Mouse (Mus musculus) gastrocnemius, postnatal 4 days (tissue): ENCODE results near the gene 4931429L15Rik. TPM values are rescaled to one million over a fixed set of nuclear protein-coding genes. Genes with fewer than 3 reads are reported as not detected.
A peak's percentile ranks its signal among the peaks of the same experiment; 100 is the strongest.

Source experiments
- DNase-seq, 2 experiments: peaks; one replicate each; pipeline ENCODE4 v3.0.0; 2021 to 2022; ENCODE audit warnings: low spot score in 2 of 2, mixed read lengths in 2 of 2
- total RNA-seq, 2 experiments: library from RNA; stranded (reverse); gene quantifications; 2 replicates each; pipeline ENCODE4 v1.2.3; 2021

The 4931429L15Rik gene
- total RNA-seq, 2 experiments from 2014 or later = not detected

DNA sequence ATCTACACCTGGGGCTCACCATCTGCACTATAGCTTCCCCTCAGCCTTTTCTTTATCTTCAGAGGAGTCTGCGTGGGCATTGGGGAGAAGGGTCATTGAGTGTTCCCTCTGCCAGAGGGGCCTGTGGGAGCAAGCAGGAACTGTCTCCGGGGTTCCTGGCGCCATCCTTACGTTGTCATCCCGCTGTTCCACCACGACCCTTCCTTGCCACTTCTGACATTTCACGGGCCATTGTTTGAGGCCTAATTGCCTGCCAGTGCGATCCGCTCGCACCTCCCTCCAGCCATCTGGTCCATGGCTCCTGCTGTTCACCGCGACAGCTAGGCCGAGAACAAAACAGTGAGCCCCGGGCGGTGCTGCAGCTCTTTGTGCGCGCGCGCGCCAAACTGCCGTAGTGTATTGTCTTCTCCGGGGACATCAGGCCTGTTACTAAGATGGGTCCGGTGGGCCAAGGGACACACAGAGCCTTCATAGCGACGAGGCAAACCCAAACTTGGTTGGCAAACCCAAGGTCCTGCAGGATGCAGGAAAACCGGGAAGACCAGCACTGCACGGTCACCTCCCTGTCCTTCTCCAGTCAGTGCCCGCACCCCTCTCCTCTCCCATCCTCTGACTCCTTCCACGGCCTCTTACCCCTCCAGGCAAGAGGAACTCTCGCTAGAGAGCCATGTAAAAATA, 8.9 kb upstream of the 4931429L15Rik start:
- DNase-seq = peak; percentile 16 to 37

GRCm38 (mm10) chr9:46327706-46328571, 8.2 kb upstream of the 4931429L15Rik start:
- peak in 1 of 2 experiments; percentile 11 for DNase-seq

DNA sequence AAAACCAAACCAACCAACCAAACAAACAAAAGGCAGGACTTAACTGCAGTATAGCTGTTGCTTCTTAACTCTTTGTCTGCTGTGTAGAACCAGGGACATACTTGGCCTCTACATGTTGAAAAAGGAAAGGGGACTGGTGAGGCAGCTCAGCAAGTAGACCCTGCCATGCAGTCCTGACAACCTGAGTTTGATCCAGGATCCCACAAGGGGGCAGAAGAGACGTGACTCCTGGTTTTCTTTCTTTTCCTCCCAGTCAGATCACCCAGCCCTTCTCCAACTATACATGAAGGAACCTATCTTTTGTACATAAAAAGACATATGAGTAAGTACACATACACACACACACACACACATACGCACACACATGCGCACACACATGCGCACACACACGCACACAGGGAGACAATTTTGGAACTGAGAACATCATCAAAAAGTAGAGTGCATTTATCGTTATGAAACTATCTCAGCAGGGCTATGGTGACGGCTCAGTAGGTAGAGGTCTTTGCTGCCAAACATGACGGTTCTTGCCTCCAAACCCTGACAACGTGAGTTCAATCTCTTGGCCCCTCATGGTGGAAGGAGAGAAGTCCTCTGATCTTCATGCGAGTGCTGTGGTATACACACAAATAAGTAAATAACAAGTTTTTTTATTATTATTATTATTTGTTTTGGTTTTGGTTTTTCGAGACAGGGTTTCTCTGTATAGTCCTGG, 7.1 kb upstream of the 4931429L15Rik start:
- DNase-seq = no peak

GRCm38 (mm10) chr9:46320461-46320860, 675 bp upstream of the 4931429L15Rik start:
- peak in 1 of 2 experiments; percentile 11 for DNase-seq

- no peak for DNase-seq
These were observed 1.8 kb downstream of the 4931429L15Rik start for GRCm38 (mm10) chr9:46317957-46318356.

- DNase-seq = no peak
These were observed 2.9 kb downstream of the 4931429L15Rik start for GRCm38 (mm10) chr9:46316909-46317308.

GRCm38 (mm10) chr9:46316388-46316787, 3.4 kb downstream of the 4931429L15Rik start:
- no peak for DNase-seq

- DNase-seq = no peak
These were observed 3.9 kb downstream of the 4931429L15Rik start for GRCm38 (mm10) chr9:46315807-46316365.

- no peak for DNase-seq
These were observed 4.9 kb downstream of the 4931429L15Rik start for GRCm38 (mm10) chr9:46314921-46315320.

- DNase-seq = peak in 1 of 2 experiments; percentile 59
These were observed 5.3 kb downstream of the 4931429L15Rik start for GRCm38 (mm10) chr9:46314507-46314906.

DNA sequence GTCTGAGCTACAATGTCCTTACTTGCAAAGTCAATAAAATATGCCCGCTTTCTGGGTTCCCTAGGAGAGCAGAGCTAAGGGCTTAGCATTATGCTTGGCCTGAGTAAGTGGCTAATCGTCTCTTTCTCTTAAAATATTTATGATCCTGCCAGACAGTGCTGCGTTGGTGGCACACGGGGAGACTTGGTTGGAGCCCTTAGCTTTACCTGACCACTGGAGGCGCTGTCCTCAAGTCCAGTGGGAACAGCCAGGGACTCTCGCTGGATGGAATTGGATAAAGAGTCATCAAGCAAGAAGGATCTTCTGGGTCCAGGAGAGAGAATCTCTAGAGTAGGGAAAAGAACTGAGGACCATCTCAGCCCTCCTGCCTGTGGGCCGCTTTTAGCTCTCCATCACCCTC, 10.7 kb downstream of the 4931429L15Rik start:
- no peak for DNase-seq

DNA sequence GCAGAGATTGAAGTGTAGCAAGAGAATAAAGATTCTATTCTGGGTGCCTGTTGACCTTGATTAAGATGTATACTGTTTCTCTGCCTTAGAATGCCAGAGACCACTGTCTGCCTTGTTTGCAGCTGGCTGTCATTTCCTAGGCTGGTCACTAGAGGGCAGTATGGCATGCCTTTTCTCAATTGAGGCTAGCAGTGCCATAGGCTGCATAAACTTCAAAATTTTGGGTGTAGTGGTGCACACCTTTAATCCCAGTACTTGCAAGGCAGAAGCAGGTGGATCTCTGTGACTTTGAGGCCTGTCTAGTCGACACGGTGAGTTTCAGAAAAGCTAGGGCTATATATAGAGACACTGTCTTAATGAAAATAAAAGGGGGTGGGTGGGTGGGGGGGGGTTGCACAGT, 17.6 kb downstream of the 4931429L15Rik start:
- DNase-seq = peak in 1 of 2 experiments; percentile 37

DNA sequence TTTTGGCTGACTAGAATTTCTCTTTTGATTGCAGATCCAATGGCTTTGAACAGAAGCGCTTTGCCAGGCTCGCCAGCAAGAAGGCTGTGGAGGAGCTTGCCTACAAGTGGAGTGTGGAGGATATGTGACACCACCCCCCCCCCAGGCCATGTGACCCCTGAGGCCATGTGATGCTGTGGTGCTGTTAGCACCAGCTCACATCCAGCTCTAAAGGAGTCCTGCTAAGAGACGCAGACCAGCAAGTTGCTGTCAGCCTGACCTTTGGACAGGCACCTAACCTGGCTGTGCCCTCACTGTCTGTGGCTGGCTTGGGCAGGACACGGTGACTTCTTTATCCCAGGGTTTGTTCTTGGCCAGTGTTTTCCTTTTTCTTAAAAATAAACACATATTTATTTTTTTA, 21.4 kb downstream of the 4931429L15Rik start:
- DNase-seq = no peak

DNA sequence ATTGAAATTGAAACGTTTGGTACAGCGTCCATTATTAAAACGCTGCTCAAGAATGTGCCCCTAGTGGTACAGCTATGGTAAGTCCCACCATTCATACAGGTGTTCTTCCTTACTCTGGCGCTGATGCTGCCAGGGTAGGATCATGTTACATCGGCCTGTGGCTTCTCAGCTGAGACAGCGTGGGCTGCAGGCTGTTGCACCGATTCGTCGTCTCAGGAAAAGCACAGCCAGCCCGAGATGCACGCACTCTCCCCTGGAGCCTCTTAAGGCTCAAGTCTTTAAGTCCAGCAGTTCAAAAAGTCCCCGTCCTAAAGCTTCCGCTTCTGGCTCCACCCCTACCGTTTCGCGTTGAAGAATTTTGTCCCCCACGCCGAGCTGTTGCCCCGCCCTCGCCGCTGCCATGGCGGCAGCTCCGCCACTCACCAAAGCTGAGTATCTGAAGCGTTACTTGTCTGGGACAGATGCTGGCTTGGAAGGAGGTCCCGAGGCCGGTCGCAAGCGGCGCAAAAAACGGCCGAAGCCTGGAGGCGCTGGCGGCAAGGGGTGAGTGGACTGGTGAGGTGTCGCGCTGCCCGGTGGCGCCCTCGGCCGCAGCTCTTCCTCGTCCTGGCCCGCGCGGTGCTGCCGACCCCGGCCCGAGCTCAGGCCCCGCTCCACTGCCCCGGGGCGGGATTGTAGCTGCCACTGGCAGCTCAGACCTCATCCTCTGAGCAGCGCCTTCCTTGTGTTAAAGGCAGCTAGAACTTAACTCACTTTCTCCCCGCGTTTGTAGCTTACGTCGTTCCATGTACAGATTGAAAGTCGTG, 37.0 kb downstream of the 4931429L15Rik start, which contains the start of gene Bud13:
Bud13 (plus strand) TSS at position 378 of the 806 bp plus-strand sequence.
- peak; percentile 92 to 95 for DNase-seq

- DNase-seq = no peak
These were observed 45.3 kb downstream of the 4931429L15Rik start for GRCm38 (mm10) chr9:46274494-46274893.

- peak; percentile 73 to 85 for DNase-seq
These were observed 46.9 kb downstream of the 4931429L15Rik start, which contains the start of gene Zpr1 for GRCm38 (mm10) chr9:46272677-46273454. Gene Zpr1, plus strand, starts transcription at chr9:46273064.

DNA sequence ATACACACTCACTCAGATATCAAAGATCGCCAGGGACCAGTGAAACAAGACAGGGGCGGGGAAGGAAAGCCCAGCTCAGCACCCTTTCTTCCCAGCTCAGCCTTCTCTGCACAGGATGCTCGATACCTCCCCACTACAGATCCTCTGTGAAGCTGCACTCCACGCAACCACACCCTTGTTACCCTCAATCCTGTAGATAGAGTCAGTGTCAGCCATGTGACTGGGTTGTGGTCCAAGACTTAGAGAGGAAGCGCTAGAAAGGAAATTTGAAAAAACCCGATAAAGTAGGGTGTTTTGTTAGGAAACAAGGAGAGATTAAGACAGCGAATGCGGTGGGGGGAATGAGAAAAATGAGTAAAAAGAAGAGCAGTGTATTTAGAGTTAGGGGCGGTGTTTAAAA, 47.7 kb downstream of the 4931429L15Rik start:
- DNase-seq = no peak

- DNase-seq = no peak
These were observed 49.0 kb downstream of the 4931429L15Rik start for GRCm38 (mm10) chr9:46270782-46271181.

- no peak for DNase-seq
These were observed 50.7 kb downstream of the 4931429L15Rik start for GRCm38 (mm10) chr9:46269125-46269524.
